Mouse (Mus musculus): ENCODE data around the gene Tmprss7.

GRCm38 (mm10) chr16:45659596-45659995, 33.9 kb downstream of the Tmprss7 start:
- TF ChIP-seq CTCF (IDR thresholded peaks at IDR 0.05; ENCODE audit: extremely low read depth, insufficient read depth, low read length) (no peak), POLR2A (IDR thresholded peaks at IDR 0.05; ENCODE audit: extremely low read depth, insufficient read depth, low read length) (no peak)
